Mouse (Mus musculus) lung, postnatal 0 days (tissue): Measurements from ENCODE around the gene Parg.

Experiments used
- CTCF ChIP-seq: IDR thresholded peaks from 2 replicates; pipeline ENCODE4 v1.5.1; 2016; ENCODE audit warnings: antibody characterized with exemption, mild to moderate bottlenecking
- EP300 ChIP-seq: IDR thresholded peaks from 2 replicates; pipeline ENCODE4 v1.6.1; 2016; ENCODE audit warnings: antibody characterized with exemption, mild to moderate bottlenecking, control low read depth

DNA sequence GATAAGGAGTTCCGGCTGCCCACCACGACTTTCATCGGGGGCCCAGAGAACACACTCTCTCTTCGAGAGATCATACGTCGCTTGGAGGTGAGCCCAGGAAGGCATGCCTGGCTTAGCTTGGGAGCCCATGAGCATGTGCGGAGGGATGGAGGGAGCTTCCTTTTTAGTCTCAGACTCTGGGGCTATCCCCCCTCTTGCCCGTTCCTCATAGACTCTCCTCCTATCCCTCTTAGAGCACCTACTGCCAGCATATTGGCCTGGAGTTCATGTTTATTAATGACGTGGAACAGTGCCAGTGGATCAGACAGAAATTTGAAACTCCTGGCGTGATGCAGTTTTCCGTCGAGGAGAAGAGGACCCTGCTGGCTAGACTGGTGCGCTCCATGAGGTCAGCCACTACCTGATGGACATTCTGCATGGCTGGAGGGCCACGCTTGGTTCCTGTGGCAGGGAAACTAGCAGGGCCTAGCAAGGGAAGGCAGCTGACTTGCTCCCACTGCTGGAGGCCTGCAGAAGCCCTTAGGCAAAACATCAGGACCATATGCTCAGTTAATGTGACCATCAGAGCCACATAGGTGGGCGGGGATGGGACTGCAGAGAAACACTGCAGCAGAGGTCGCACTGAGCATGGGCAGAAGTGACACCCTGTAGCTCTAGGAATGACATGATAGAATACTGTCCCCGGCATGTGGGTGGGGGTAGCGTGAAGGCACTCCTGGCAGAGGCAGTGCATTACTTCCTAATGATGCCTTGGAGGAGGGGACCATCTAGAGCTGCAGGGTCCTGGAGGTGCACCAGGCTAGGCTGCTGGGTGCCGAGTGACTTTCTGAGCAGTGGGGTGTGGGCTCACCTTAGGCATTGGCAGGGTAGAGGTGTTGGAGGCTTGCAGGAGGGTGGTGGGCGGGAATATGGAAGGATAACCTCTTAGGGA lies 131.0 kb downstream of the Parg start:
- TF ChIP-seq EP300 = no peak
- no peak for TF ChIP-seq CTCF
